Mouse (Mus musculus) kidney, postnatal 14 days (tissue): ENCODE results near the gene Gm5938.

ENCODE experiments used
- DNase-seq: peaks from one replicate; pipeline ENCODE4 v3.0.0; 2022; ENCODE audit warnings: mixed read lengths

The Gm5938 gene

DNA sequence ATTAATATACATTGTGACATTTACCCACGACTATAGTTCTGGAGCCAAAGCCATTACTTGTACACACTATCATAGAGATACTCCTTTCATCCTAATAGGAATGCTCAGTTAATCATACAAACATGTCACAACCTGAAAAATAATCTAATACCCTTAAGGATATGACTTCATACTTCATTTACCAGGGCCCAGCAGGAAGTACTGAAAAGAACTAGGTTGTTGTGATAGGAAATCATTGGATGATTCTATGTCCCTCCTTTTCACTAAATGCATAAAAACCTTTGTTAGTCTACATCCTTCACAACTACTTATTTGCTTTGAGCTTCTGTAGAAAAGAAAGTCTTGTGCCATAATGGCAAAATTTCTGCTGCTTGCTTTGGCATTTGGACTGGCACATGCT is at the start of gene Gm5938:
Gene Gm5938, plus strand, starts transcription at position 301 of the 400 bp plus-strand sequence.
- DNase-seq: no peak

DNA sequence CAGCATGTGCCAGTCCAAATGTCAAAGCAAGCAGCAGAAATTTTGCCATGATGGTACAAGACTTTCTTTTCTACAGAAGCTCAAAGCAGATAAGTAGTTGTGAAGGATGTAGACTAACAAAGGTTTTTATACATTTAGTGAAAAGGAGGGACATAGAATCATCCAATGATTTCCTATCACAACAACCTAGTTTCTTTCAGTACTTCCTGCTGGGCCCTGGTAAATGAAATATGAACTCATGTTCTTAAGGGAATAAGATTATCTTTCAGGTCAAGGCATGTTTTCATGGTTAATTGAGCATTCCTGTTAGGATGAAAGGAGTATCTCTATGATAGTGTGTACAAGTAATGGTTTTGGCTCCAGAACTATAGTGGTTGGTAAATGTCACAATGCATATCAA is 34.0 kb upstream of the Gm5938 start, which contains the start of gene Obp1a:
Gene Obp1a, minus strand, starts transcription at position 101 of the 400 bp plus-strand sequence.
- no peak for DNase-seq
